Mouse (Mus musculus): Measurements from ENCODE around the gene Prkcd. TPM values are rescaled to one million over a fixed set of nuclear protein-coding genes. Genes with fewer than 3 reads are reported as not detected.
"Not testable (repeated sequence)": the region's sequence is repeated elsewhere in the genome, so short reads cannot be mapped to it uniquely, and the experiment has no call there.

Gene Prkcd
- polyA plus RNA-seq, 1 experiment from 2014 or later: 37.5 TPM

DNA sequence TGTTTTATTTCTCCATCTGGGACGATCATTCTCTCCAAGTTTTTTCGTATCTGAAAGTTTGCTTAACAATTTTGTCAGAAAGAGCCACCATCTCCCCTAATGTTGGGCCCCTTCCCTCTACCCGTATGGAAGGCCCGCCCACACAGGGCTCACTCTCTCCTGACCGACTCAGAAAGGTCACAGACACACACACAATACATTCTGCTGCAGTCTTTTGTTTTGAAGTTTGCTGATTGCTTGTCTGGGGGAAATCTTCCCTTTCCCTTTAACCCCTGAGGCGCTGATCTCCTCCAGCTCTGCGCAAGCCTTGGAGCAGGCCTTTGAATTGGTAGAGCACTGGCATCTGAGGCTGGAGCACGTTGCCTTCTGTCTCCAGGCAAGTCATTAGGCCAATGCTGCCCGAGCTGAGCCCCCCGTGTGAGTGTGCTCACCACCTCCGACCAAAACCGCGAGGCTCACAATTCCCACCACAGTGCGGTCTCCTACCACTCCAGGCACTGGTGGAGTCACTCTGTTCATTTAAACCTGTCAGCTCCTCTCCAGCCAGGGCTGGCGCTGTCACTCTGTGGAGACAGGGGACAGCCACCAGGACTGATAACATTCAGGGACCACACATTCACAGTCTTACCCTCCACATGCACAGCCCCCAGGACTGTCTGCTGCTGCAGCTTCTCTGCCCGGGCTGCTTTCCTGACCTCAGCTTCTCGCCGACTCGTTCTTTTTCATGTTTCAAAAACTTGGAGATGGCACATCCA is 41.3 kb downstream of the Prkcd start:
- H3K9me3 ChIP-seq (replicated peaks): no peaks in the 10 kb centered on the region
- H3K4me1 ChIP-seq (replicated peaks): peaks cover 32% of the 10 kb centered on the region
- H3K4me3 ChIP-seq: peak overlapping the region; percentile 2; the same call in 1 of the 2 replicates
- H3K9ac ChIP-seq: peak overlapping the region; percentile 30; the same call in 1 of the 2 replicates
- peak overlapping the region; percentile 43 for H3K4me2 ChIP-seq
- H3K27ac ChIP-seq: peak overlapping the region; percentile 32; the same call in 1 of the 2 replicates
- H3K27me3 ChIP-seq: no peaks in the 10 kb centered on the region
- peak; percentile 40; the same call in 1 of the 2 replicates for ATAC-seq (replicated peaks; ENCODE audit: insufficient number of reproducible peaks, insufficient read depth, low FRiP score, low read depth)
- H3K36me3 ChIP-seq: no peaks in the 10 kb centered on the region
- WGBS: 21% methylated on average over 19 of the region's 19 CpGs

GRCm38 (mm10) chr14:30584077-30584476 is 41.9 kb downstream of the Prkcd start:
- Histone ChIP-seq H3K4me2 (no peak overlapping the region), H3K4me1 (replicated peaks) (peaks cover 32% of the 10 kb centered on the region), H3K27ac (0 out of 2 replicates have a peak overlapping the region, but pooled peaks have one; percentile 22), H3K9me3 (replicated peaks) (no peaks in the 10 kb centered on the region), H3K27me3 (no peaks in the 10 kb centered on the region), H3K9ac (peak overlapping the region; percentile 30; the same call in 1 of the 2 replicates), H3K36me3 (no peaks in the 10 kb centered on the region), H3K4me3 (no peak overlapping the region)
- no peak for ATAC-seq (replicated peaks; ENCODE audit: insufficient number of reproducible peaks, insufficient read depth, low FRiP score, low read depth)
- whole genome bisulfite sequencing: 51% methylated on average over 2 of the region's 2 CpGs

DNA sequence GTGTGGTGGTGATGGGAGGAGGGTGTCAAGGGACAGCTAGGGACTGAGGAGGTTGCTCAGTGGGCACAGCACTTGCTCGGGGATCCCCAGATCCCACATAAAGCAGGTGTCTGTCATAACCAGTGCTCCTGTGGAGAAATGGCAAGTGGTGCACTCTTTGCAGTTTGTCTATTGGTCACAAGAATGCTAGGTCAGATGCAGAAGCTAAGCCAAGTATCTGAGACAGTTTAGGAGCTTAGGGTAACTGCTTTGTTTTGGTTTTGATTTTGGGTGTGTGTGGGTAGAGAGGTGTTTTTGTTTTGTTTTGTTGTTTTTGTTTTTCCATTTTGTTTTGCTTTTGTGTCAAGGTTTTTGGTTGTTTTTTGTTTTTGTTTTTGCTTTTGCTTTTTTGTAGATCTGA is 44.8 kb downstream of the Prkcd start:
- no peaks in the 10 kb centered on the region for H3K36me3 ChIP-seq
- H3K4me3 ChIP-seq: no peak overlapping the region
- no peak overlapping the region for H3K27ac ChIP-seq
- H3K4me1 ChIP-seq (replicated peaks): peaks cover 31% of the 10 kb centered on the region
- no peak overlapping the region for H3K9ac ChIP-seq
- H3K4me2 ChIP-seq: no peak overlapping the region
- no peak for ATAC-seq (replicated peaks; ENCODE audit: insufficient number of reproducible peaks, insufficient read depth, low FRiP score, low read depth)
- no peaks in the 10 kb centered on the region for H3K27me3 ChIP-seq
- H3K9me3 ChIP-seq (replicated peaks): no peaks in the 10 kb centered on the region
- 85% methylated on average over 1 of the region's 1 CpGs for WGBS

DNA sequence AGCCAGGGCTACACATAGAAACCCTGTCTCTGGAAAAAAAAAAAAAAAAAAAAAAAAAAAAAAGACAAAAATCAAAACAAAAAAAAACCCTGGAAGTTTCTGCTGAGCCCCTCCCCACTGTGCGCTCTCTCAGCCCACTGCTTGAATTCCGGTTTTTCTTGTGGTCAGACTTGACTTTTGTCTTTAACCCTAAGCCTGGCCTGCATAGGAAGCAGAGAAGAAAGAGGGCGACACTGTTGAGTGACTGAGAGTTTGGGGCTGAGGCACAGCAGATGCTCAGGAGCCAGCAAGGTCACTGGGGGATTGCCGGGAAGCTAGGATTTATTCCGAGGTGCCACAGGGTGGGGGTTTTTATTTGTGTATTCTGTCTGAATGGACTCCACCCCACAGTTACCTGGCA is 46.1 kb downstream of the Prkcd start:
- no peak overlapping the region for H3K27ac ChIP-seq
- no peak for ATAC-seq (replicated peaks; ENCODE audit: insufficient number of reproducible peaks, insufficient read depth, low FRiP score, low read depth)
- H3K9ac ChIP-seq: no peak overlapping the region
- no peaks in the 10 kb centered on the region for H3K27me3 ChIP-seq
- no peak overlapping the region for H3K4me2 ChIP-seq
- whole genome bisulfite sequencing: 36% methylated on average over 5 of the region's 5 CpGs
- H3K4me3 ChIP-seq: no peak overlapping the region
- no peaks in the 10 kb centered on the region for H3K9me3 ChIP-seq (replicated peaks)
- peaks cover under 1% of the 10 kb centered on the region; the same call in 1 of the 2 replicates for H3K36me3 ChIP-seq
- peaks cover 30% of the 10 kb centered on the region for H3K4me1 ChIP-seq (replicated peaks)

GRCm38 (mm10) chr14:30579180-30579579 is 46.8 kb downstream of the Prkcd start:
- Histone ChIP-seq H3K4me3 (no peak overlapping the region), H3K4me1 (replicated peaks) (peaks cover 22% of the 10 kb centered on the region), H3K36me3 (peaks cover 6% of the 10 kb centered on the region; the same call in 1 of the 2 replicates), H3K9ac (no peak overlapping the region), H3K27me3 (no peaks in the 10 kb centered on the region), H3K4me2 (no peak overlapping the region), H3K27ac (no peak overlapping the region), H3K9me3 (replicated peaks) (no peaks in the 10 kb centered on the region)
- no peak for ATAC-seq (replicated peaks; ENCODE audit: insufficient number of reproducible peaks, insufficient read depth, low FRiP score, low read depth)
- 45% methylated on average over 5 of the region's 5 CpGs for WGBS

- H3K36me3 ChIP-seq: peaks cover 20% of the 10 kb centered on the region
- not testable (repeated sequence) for H3K9me3 ChIP-seq (replicated peaks); H3K4me3 ChIP-seq; H3K27me3 ChIP-seq; H3K4me2 ChIP-seq; H3K9ac ChIP-seq
- peaks cover 21% of the 10 kb centered on the region for H3K4me1 ChIP-seq (replicated peaks)
- peak; percentile 38; the same call in 1 of the 2 replicates for ATAC-seq (replicated peaks; ENCODE audit: insufficient number of reproducible peaks, insufficient read depth, low FRiP score, low read depth)
- 18% methylated on average over 10 of the region's 12 CpGs for WGBS
- peak overlapping the region; percentile 26; the same call in 1 of the 2 replicates for H3K27ac ChIP-seq
Observed at GRCm38 (mm10) chr14:30577303-30578062, 48.5 kb downstream of the Prkcd start.

DNA sequence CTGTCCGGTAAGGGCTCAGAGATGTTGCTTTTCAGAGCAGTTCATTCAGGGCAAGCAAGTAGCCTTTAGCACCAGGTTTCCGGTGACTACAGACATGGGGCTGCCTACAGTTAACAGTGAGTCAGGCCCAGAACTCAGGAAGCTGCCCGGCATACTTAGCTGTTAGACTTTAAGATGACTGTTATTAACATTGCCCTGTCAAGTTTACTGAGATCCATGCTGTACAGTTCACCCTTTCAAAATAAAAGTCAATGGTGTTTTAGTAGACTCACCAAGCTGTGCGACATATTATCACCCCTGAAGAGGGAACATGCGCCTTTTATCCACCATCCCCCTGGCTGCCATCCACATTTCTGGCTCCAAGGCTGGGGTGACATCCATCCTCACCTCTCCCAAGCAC is 49.8 kb downstream of the Prkcd start:
- no peaks in the 10 kb centered on the region for H3K27me3 ChIP-seq
- H3K4me3 ChIP-seq: no peak overlapping the region
- H3K36me3 ChIP-seq: peaks cover 33% of the 10 kb centered on the region
- H3K9ac ChIP-seq: no peak overlapping the region
- no peak for ATAC-seq (replicated peaks; ENCODE audit: insufficient number of reproducible peaks, insufficient read depth, low FRiP score, low read depth)
- no peak overlapping the region for H3K27ac ChIP-seq
- WGBS: 40% methylated on average over 5 of the region's 5 CpGs
- H3K9me3 ChIP-seq (replicated peaks): no peaks in the 10 kb centered on the region
- no peak overlapping the region for H3K4me2 ChIP-seq
- H3K4me1 ChIP-seq (replicated peaks): peaks cover 21% of the 10 kb centered on the region

DNA sequence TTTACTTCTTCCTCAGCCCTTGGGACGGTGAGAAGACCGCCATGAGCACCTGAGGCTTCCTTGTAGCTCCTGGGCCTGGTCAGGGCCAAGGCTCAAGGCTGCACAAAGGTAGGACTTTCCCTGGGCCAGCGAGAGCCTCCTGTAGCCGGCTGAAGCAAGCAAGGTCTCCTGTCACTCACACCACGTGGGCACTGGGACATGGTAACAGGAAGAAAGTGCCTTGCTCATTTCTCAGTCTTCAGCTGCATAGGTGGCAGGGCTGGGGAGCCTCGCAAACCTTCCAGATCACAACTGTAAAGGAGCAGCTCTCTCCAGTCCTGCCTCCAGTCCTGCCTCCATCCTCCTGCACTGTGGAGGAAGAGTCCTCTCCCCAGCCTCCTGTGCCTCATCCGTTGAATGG is 50.2 kb downstream of the Prkcd start:
- Histone ChIP-seq H3K9me3 (replicated peaks) (no peaks in the 10 kb centered on the region), H3K4me1 (replicated peaks) (peaks cover 22% of the 10 kb centered on the region), H3K4me3 (no peak overlapping the region), H3K27ac (no peak overlapping the region), H3K4me2 (no peak overlapping the region), H3K27me3 (no peaks in the 10 kb centered on the region), H3K9ac (no peak overlapping the region), H3K36me3 (peaks cover 37% of the 10 kb centered on the region)
- ATAC-seq (replicated peaks; ENCODE audit: insufficient number of reproducible peaks, insufficient read depth, low FRiP score, low read depth): no peak
- 64% methylated on average over 7 of the region's 7 CpGs for WGBS

- H3K4me1 ChIP-seq (replicated peaks): peaks cover 30% of the 10 kb centered on the region
- WGBS: 55% methylated on average over 6 of the region's 6 CpGs
- no peak overlapping the region for H3K9ac ChIP-seq
- H3K27ac ChIP-seq: no peak overlapping the region
- no peak for ATAC-seq (replicated peaks; ENCODE audit: insufficient number of reproducible peaks, insufficient read depth, low FRiP score, low read depth)
- no peak overlapping the region for H3K4me2 ChIP-seq
- H3K27me3 ChIP-seq: no peaks in the 10 kb centered on the region
- H3K4me3 ChIP-seq: no peak overlapping the region
- peaks cover 53% of the 10 kb centered on the region for H3K36me3 ChIP-seq
- no peaks in the 10 kb centered on the region for H3K9me3 ChIP-seq (replicated peaks)
Observed at GRCm38 (mm10) chr14:30573983-30574584, 51.9 kb downstream of the Prkcd start.

DNA sequence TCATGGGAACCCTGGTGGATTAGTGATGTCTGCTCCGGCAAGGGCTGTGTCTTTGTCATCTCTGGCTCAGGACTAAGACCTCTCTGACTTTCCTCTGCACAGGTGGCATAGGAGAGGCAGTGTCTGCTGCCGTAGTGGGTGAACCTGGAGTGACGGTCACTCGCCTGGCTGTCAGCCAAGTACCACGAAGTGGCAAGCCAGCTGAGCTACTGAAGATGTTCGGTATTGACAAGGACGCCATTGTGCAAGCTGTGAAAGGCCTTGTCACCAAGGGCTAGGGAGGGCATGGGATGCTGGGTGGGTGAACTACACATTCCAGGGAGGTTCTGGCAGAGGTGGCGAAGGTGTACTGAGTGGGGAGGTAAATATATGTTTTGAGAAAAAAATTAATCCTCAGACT is 52.8 kb downstream of the Prkcd start:
- Histone ChIP-seq H3K4me1 (replicated peaks) (peaks cover 28% of the 10 kb centered on the region), H3K4me2 (no peak overlapping the region), H3K36me3 (peaks cover 62% of the 10 kb centered on the region), H3K27ac (no peak overlapping the region), H3K27me3 (no peaks in the 10 kb centered on the region), H3K9me3 (replicated peaks) (no peaks in the 10 kb centered on the region), H3K4me3 (no peak overlapping the region), H3K9ac (no peak overlapping the region)
- ATAC-seq (replicated peaks; ENCODE audit: insufficient number of reproducible peaks, insufficient read depth, low FRiP score, low read depth): no peak
- WGBS: 46% methylated on average over 8 of the region's 8 CpGs

GRCm38 (mm10) chr14:30572253-30572652 is 53.8 kb downstream of the Prkcd start:
- 81% methylated on average over 10 of the region's 10 CpGs for WGBS
- no peak for ATAC-seq (replicated peaks; ENCODE audit: insufficient number of reproducible peaks, insufficient read depth, low FRiP score, low read depth)
- H3K27me3 ChIP-seq: no peaks in the 10 kb centered on the region

More at GRCm38 (mm10) chr14:30572253-30572652, 53.8 kb downstream of the Prkcd start:
- no peak overlapping the region for H3K27ac ChIP-seq
- no peaks in the 10 kb centered on the region for H3K9me3 ChIP-seq (replicated peaks)
- H3K4me1 ChIP-seq (replicated peaks): peaks cover 23% of the 10 kb centered on the region
- no peak overlapping the region for H3K9ac ChIP-seq
- no peak overlapping the region for H3K4me2 ChIP-seq
- H3K4me3 ChIP-seq: no peak overlapping the region
- H3K36me3 ChIP-seq: peaks cover 72% of the 10 kb centered on the region
